Mouse (Mus musculus) frontal cortex, adult 2 months (tissue): ENCODE measurements around the gene Braf. TPM values are rescaled to one million over a fixed set of nuclear protein-coding genes. Genes with fewer than 3 reads are reported as not detected.

Source experiments
- DNase-seq, 2 experiments: peaks; one replicate each; pipeline ENCODE4 v3.0.0; 2022; ENCODE audit warnings: low spot score in 1 of 2; ENCODE audit errors: extremely low spot score in 1 of 2
- polyA plus RNA-seq: library from polyadenylated mRNA; depleted of rRNA; stranded (reverse); fragments of >200 nt; gene quantifications from 2 replicates; pipeline ENCODE4 v1.2.3, GENCODE M21; 2012

Gene Braf
- polyA plus RNA-seq, 1 experiment = 38.2 TPM

GRCm38 (mm10) chr6:39610207-39610606 is 115.1 kb downstream of the Braf start:
- DNase-seq = no peak

- no peak for DNase-seq
These were observed 117.9 kb downstream of the Braf start for GRCm38 (mm10) chr6:39607365-39607764.

- no peak for DNase-seq
These were observed 118.4 kb downstream of the Braf start for GRCm38 (mm10) chr6:39606862-39607261.

GRCm38 (mm10) chr6:39606056-39606455 is 119.2 kb downstream of the Braf start:
- DNase-seq = no peak

- no peak for DNase-seq
These were observed 120.7 kb downstream of the Braf start for GRCm38 (mm10) chr6:39604565-39604964.

GRCm38 (mm10) chr6:39601828-39602227 is 123.4 kb downstream of the Braf start:
- no peak for DNase-seq

GRCm38 (mm10) chr6:39600851-39601250 is 124.4 kb downstream of the Braf start:
- no peak for DNase-seq

GRCm38 (mm10) chr6:39592401-39593214 is 132.7 kb downstream of the Braf start, which contains the start of gene Ndufb2:
TSS of gene Ndufb2 (plus strand) at chr6:39592574.
- DNase-seq = peak; percentile 91 to 95

- DNase-seq = no peak
These were observed 133.8 kb downstream of the Braf start for GRCm38 (mm10) chr6:39591481-39591880.

GRCm38 (mm10) chr6:39585517-39585916 is 139.7 kb downstream of the Braf start, which contains the start of gene Gm42420:
TSS of gene Gm42420 (plus strand) at chr6:39585753.
- DNase-seq = no peak

- no peak for DNase-seq
These were observed 144.0 kb downstream of the Braf start for GRCm38 (mm10) chr6:39581087-39581784.

GRCm38 (mm10) chr6:39580558-39580957 is 144.7 kb downstream of the Braf start:
- DNase-seq = no peak

GRCm38 (mm10) chr6:39579552-39579951 is 145.7 kb downstream of the Braf start:
- peak; percentile 38 to 60 for DNase-seq

- no peak for DNase-seq
These were observed 150.3 kb downstream of the Braf start for GRCm38 (mm10) chr6:39574951-39575350.

- no peak for DNase-seq
These were observed 150.8 kb downstream of the Braf start for GRCm38 (mm10) chr6:39574555-39574869.

- peak in 1 of 2 experiments; percentile 85 for DNase-seq
These were observed 151.3 kb downstream of the Braf start, which contains the start of gene Adck2 for GRCm38 (mm10) chr6:39573791-39574554. TSS of gene Adck2 (plus strand) at chr6:39573873.

- DNase-seq = no peak
These were observed 154.8 kb downstream of the Braf start for GRCm38 (mm10) chr6:39570426-39570825.

- DNase-seq = peak in 1 of 2 experiments; percentile 80
These were observed 157.7 kb downstream of the Braf start for GRCm38 (mm10) chr6:39567528-39567927.

- DNase-seq = peak; percentile 87 to 97
These were observed 162.9 kb downstream of the Braf start for GRCm38 (mm10) chr6:39562166-39563015.
